Mouse (Mus musculus) inflammation-experienced regulatory T-cells, adult 6 months (primary cell): Measurements from ENCODE around the gene Gm13271. TPM values are rescaled to one million over a fixed set of nuclear protein-coding genes. Genes with fewer than 3 reads are reported as not detected.
"Not testable (repeated sequence)": the region's sequence is repeated elsewhere in the genome, so short reads cannot be mapped to it uniquely, and the experiment has no call there.

Experiments used
- ATAC-seq: one replicate; pipeline ENCODE4 v1.8.0; 2017
- polyA plus RNA-seq, 3 experiments: library from polyadenylated mRNA; unstranded; fragments of 100-300 nt; shearing (Covaris generic); gene quantifications; one replicate each; pipeline ENCODE4 v1.2.1; 2017

Gm13271 gene
- polyA plus RNA-seq, result not detected

DNA sequence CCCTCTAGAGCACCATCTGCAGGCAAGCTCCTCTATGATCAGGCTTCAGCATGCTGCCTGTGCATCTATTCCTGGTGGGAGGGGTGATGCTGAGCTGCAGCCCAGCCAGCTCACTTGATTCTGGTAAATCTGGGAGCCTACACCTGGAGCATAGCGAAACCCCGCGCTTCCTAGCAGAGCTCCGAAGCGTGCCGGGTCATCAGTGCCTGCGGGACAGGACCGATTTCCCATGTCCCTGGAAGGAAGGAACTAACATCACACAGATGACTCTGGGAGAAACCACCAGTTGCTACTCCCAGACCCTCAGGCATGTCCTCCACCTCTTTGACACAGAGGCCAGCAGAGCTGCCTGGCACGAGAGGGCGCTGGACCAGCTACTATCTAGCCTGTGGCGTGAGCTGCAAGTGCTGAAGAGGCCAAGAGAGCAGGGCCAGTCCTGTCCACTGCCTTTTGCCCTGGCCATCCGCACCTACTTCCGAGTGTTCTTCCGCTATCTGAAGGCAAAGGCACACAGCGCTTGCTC, at the start of gene Gm13271:
Gene Gm13271 (plus strand): TSS at position 51 of the 523 bp plus-strand sequence.
- ATAC-seq, result not testable (repeated sequence)

DNA sequence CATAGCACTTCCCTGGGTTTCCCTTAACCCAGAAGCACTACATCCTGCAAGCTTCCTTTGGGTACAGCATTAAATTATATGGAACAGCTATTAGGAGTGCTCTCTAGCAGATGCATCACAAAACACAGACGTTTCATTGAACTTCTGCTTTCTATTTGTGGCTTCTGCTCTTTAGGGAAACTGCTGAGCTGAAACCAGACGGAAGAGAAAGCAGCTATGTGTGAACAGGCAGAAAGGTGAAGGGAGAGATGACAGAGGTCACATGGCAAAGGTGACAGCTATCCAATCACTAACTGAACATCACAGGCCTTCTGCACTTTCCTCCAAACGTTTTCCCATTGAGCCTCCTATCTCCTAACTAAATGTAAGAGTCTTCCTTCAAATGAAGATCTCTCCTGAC, 48.7 kb upstream of the Gm13271 start:
- no peak for ATAC-seq

DNA sequence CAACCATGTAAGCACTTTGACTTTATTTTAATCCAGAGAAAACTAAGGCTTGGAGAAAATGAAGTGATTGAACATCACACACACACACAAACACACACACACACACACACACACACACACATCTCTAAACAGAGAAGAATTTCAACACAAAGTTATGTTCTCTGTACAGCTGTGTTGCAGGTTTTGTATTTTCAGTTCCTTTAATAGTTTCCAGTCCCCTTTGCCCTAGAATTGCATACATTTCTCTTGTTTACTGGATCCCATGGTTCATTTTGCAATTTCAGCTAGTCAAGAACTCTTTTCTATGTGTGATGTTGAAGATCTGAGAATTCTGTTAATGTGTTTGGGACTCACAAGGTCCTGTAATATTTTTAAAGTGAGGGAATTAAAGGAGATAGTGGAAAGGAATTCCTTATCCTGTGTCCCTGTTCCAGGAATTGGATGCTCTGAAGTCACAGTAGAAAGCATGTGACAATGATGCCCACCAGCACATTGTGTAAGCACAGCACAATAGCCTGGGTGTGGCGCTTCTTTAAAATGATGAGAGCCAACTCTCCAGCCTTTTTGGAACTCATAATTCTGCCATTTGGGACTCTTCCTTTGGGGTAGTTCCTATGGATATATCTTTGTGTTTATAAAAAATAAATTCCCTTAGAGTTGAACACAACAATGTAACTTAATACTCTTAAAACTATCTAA, 47.4 kb upstream of the Gm13271 start:
- no peak for ATAC-seq

DNA sequence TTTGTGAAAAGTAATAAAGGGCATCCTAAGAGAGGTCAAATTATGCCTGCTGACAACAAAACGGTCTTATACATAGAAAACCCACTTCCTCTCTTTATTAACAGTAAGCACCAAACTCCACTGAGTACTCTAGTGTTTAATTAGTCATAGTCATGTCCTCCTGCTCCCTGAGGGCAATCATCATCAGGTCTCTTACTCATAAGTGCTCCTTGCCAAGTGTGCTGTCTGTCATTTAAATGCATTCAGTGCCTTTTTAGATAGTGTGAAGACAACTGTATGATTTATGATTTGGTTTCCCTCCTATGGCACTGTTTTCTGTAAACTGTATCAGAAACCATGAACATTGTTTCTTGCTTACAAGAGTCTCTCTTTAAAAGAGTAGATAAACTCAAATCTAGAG, 40.4 kb upstream of the Gm13271 start:
- no peak for ATAC-seq

DNA sequence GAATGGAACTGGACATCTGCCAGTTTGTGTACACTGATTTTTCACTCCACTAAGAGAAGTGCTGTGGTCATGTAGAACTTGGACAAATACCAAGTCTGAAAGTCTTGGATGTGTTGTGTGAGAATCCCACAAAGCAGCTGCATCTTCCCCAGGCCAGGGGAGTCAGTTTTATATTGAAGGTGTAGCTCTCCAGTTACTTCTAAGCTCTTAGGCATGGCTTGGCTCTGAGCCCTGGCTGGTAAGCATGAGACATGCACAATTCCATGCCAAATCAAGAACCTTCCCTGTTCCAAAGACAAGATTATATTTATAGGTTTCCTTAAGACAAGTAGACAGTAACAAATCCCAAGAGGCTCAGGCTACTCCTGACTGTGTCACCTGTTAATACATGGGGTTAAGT, 39.6 kb upstream of the Gm13271 start:
- no peak for ATAC-seq

DNA sequence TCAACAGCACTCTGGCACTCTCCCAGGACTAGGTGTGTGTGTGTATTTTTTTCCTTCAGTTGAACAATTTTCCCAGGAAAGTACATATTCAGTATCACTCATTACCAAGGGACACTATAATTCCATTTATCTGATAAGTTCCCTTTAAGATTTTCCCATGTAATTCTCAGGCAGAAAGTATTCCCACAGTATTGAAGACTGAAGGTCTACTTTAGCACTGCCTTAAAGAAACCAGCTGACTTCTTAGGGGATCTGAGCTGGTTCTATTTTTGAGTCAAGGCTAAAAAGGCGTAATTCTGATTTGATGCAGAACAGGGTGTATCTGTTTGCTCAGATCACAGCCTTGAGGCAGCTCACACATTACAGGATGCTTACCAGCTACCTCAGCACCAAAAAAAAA, 36.0 kb upstream of the Gm13271 start:
- no peak for ATAC-seq

DNA sequence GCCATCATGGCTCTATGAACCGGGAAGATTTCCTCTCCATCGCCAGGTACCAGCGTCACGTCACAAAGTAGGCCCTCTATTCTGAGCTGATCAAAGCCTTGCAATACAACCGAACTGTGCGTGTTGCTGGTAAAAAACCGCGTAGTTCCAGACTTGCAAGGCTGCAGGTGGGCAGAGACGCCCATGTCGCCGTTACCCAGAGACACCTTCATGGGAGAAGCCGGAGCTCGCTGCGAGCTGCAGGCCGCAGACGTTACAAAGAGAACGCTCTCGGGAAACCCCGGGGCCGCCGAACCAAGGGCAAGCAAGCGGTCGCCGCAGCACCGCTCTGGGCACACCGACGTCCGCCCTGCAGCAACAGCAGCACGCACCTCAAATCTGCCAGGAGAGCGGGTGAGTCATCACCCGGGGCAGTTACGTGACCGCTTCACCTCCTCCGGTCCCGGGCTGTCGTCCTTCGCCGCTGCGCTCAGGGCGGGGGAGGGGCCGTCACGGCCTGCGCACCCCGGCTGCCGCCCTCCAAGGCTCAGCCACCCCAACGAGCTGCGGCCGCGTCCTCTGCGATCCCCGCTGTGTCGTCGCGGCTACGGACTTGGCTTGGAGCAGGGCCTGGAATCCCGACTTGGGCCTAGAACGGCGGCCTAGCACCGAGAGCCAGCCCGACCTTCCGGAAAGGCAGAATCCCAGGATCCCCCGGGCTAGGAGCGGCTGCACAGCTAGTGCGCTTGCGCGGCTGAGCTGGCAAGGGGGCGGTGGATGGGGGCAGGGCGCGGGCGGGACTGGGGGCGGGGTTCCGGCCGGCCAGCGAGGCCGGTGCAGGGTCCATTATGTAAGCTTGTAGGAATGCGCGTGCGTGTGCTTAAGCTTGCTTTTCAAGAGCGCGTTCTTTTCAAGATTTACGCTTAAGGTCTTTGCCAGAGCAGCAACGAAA, 32.6 kb upstream of the Gm13271 start, which contains the start of the genes Gm26566 and Klhl9:
Gene Gm26566 (plus strand): TSS at position 15 of the 931 bp plus-strand sequence.
Gene Klhl9 (minus strand): TSS at position 675 of the 931 bp plus-strand sequence.
- ATAC-seq, result peak; percentile 75

DNA sequence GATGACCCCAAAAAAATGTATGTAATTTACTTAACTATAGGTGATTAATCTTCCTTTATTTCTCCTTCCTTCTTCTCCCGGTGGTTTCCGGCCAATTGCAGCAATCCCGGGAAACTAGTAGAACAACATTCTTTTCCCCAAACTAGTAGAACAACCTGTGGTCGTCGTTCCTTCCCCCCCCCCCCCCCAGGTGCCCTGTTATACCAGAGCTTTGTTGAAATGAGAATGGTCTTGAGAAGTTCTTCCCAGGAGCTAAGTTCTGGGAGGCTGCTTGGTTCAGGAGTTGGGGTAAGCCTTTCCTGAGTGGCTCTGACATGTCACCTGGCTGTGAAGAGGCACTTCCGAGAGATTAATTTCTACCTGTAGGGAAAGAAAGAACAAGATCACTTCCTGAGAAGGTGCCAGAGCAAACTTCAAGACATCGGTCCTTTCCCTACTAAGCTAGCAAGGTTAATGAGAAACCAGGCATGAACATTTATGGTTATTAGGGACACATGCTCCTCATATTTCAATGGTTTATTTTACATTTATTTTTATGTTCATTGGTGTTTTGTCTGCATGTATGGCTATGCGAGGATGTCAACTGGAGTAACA, 31.1 kb upstream of the Gm13271 start:
- ATAC-seq, result no peak

DNA sequence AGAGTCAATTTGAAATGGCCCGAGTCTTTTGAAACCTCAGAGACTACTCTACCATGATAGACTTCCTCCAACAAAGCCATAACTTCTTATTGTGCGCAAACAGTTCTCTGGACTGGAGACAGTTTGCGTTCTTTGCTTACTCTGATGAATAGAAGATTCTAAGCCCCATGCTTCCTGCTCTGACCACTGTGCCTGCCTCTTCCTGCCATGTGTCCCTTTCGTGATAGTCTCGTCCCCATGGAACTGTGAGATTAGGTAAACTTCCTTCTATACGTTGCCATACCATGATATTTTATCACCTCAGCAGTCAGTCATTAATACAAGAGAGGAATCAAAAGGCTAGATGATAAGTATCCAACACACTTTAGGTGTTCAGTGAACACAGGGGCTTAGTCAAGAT, 27.9 kb upstream of the Gm13271 start:
- ATAC-seq, result no peak

DNA sequence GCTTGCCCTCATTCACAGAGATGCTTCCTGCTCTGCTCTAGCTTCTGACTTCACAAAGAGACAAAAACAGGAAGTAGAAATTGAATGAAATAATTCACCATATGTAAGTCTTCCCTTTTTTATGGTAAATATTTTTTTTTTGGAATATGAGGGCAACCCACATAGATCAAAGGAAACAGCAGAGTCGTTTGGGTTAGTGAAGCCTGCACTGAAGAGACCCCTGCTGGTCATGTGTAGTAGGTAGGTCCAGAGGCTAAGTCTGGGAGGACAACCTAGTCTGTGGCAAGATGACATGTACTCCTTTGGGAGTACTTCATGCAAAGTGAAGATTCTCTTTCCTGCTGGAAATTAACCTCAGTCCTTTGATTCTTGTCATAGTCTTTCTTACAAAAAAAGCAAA, 27.3 kb upstream of the Gm13271 start:
- peak; percentile 89 for ATAC-seq

DNA sequence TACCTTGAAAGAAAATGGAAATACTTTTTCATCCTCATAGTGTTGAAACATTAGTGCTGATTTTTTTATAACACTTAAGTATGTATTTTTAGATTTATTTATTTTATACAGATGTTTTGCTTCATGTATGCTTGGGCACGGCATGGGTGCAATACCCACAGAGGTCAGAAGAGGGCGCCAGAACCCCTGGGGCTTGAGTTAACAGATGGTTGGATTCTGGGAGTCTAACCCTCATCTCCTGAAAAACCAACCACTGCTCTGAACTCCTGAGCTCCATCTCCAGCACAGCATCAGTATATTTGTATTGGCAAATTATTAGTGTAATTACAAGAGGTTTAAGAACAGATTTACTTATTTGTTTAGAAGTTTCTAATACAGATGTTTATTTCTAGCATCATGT, 16.2 kb upstream of the Gm13271 start:
- peak; percentile 73 for ATAC-seq

DNA sequence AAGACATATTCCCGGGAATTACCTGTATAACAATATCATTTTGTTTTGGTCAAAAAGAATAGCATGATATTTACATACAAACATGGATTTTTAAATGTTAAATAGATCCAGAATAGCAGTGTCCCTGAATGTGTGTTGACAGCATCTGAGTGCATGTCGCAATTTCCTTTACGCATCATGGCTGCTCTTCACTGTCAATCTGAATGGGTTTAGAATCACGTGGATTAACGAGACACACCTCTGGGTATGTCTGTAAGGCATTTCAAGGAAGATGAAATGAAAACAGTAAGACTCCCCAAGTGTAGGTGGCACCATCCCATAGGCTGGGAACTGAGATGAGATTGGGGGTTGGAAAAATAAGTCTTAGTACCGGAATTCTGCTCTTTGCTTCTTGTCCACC, 15.6 kb upstream of the Gm13271 start:
- ATAC-seq, result no peak

DNA sequence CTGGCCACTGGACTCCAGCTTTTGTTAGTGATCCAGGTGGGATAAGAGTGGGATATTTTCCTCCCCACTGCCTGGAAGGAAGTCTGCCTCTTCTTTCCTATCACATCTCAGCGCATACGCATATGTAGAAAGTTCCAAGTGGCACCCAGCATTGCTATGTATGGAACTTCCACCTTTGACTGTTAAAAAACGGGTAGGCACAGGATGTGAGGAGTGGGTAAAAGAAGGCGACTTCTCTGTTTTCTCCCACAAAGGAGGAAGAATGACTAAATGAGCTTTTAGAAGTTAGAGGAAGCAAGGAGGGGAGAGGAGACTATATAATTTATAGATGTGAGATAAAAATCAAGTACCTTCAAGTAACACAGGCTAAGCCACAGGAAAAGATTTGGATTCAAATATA, 13.2 kb upstream of the Gm13271 start:
- no peak for ATAC-seq

DNA sequence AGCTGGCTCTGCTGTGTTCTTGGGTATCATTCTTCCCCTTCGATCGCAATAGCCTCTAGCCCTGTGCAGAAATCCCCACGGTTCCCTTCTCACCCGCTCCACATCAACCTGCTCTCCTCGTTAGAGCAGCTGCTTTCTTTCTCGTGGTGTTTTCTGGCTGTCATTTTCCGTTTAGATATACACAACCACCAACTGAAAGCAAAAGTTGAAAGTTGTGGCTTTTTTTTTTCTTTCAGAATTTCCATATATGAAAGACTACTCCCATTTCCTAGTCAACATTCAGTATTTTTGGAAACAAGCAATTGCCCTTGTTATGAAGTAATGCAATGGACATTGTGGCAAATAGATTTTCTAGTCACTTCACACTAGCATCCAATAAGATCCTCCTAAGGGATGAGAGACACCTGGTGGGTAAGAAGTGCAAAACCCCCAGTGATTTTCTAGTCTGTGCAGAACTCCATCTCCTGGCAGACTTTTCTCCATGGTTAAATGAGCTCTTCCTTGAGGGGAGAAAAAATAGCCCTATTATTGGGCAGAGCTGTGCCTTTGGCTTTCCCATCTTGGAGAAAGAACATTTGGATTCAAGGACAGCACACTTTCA, 11.8 kb upstream of the Gm13271 start:
- peak; percentile 58 for ATAC-seq

DNA sequence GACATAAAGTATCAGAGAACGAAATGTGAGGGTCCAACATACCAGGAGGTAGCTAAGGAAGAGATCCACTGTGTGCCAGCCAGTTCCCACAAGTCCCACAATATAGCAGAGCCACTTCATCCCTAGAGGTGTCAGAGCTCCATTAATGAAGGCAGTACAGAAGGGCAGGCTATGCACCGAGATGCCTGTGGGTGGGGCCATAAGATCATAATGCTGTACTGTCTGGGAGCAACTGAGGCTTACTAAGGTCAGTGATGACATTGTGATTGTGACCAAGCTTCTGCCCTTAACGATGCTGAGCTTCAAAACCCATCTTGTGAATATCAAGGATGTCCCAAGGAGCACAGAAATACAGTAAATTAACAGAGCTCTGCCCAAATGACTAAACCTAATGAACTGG, 10.5 kb upstream of the Gm13271 start:
- ATAC-seq, result no peak

DNA sequence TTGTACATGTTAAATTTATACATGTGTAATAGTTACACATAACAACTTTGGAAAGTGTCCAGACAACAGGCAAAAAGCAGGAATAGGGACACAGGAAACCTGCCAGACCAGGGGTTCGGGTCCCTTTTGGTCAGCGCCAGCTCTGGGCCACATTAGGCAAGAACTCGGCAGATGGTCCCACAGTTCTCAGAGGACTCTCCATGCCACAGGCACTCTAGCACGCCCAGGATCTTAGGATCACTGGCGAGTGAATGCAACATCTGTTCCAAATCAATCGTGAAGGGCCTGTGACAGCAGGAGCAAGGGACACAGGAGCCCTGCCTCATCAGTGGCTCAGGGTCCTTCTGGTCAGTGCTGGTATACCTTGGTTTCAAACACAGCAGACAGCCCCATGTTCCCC, 4.7 kb upstream of the Gm13271 start:
- ATAC-seq, result no peak

DNA sequence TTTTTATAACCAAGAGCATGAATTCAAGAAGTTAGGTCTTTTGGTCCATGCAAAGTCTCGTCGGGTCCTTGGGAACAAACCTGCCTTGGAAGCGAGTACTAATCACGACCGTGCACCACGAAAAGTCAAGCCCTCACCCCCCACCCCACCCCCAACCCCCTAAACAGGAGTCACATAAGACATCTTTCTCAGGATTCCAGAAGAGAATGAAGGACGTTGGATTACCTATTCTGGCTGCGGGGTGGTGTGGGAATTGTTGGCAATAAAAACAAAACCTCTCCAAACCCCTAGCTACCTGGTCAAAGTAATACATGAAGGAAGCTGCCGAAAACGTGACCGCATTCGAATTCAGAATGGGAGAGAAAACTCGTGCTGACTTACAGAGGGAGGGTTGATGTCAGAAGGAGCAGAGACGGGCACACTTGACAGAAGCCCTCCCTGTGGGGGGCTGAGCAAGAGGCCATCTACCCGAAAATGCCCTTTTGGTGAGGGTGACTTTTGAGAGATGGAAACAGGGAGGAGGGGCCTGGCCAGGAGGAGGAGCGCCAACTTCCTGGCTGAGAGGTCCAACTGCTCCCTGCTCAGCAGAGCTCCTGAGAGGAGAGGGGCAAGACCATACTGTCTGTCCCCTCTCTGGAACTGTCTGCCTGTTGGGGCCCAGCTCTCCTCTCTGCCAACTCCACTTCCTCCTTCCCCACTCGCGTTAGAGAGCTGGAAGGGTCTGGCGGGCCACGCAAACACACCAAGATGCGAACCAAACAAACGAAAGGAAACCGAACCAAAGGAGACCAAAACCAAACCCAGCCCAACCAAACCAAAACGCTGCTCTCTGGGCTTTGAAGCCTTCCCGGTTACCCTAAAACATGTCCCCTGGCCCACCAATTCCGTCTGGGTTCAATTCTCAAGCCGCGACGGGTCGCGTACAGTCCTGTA, 2.2 kb downstream of the Gm13271 start:
- ATAC-seq, result not testable (repeated sequence)

DNA sequence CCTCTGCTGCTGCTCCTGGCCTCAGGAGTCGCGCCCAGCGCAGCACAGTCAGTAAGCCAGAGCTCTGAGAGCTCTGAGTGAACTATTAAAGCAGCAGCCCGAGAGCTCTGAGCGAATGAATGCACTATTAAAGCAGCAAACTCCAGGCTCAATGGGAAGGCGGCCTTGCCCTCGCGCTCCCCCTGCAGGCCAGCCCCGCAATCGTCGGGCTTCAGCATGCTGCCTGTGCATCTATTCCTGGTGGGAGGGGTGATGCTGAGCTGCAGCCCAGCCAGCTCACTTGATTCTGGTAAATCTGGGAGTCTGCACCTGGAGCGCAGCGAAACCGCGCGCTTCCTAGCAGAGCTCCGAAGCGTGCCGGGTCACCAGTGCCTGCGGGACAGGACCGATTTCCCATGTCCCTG, 3.0 kb downstream of the Gm13271 start:
- peak; percentile 100 for ATAC-seq

DNA sequence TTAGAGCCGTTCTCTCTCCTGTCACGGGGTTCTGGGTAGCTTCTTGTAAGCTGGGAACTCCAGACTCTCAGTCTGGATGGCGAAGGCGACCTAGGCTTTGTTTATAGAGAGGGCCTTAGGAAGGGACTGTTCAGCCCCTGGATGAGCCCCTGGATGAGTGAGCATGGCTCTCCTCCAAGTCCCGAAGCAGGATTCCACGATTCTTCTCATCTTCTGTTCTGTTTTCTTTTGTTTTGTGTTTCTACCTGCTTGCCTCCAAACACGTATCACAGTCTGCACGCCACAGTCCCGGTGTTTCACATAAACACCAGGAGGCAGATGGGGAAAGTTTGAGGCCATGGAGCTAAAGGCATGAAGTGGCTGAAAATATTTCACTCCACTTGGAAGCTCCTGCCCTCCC, 4.1 kb downstream of the Gm13271 start:
- ATAC-seq, result not testable (repeated sequence)

DNA sequence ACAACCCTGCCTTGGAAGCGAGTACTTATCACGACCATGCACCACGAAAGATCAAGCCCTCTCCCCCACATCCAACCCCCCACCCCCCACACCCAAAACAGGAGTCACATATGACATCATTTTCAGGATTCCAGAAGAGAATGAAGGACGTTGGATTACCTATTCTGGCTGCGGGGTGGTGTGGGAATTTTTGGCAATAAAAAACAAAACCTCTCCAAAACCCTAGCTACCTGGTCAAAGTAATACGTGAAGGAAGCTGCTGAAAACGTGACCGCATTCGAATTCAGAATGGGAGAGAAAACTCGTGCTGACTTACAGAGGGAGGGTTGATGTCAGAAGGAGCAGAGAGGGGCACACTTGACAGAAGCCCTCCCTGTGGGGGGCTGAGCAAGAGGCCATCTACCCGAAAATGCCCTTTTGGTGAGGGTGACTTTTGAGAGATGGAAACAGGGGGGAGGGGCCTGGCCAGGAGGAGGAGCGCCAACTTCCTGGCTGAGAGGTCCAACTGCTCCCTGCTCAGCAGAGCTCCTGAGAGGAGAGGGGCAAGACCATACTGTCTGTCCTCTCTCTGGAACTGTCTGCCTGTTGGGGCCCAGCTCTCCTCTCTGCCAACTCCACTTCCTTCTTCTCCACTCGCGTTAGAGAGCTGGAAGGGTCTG, 5.1 kb downstream of the Gm13271 start, which contains the start of gene Gm13283:
Gene Gm13283 (plus strand): TSS at position 510 of the 659 bp plus-strand sequence.
- not testable (repeated sequence) for ATAC-seq

DNA sequence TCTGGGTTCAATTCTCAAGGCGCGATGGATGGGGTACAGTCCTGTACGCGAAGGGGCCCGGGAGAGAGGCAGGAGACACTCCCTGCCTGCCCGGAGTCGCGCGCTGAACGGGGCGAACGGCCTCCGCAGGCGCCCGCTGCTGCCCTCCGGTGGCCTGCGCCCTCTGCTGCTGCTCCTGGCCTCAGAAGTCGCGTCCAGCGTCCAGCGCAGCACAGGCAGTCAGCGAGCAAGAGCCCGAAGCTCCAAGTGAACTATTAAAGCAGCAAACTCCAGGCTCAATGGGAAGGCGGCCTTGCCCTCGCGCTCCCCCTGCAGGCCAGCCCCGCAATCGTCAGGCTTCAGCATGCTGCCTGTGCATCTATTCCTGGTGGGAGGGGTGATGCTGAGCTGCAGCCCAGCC, 5.8 kb downstream of the Gm13271 start:
- ATAC-seq, result not testable (repeated sequence)
